Mouse (Mus musculus): ENCODE measurements around the gene 1700029I15Rik. TPM values are rescaled to one million over a fixed set of nuclear protein-coding genes. Genes with fewer than 3 reads are reported as not detected.

1700029I15Rik gene
- polyA plus RNA-seq (2012) = 0.95 and 1.1 TPM in 2 replicates

GRCm38 (mm10) chr2:92381901-92382588 is at the start of gene 1700029I15Rik:
Gene 1700029I15Rik, plus strand, starts transcription at chr2:92382538.
- no peak for TF ChIP-seq GATA1 (IDR thresholded peaks at IDR 0.05; ENCODE audit: low read length)

DNA sequence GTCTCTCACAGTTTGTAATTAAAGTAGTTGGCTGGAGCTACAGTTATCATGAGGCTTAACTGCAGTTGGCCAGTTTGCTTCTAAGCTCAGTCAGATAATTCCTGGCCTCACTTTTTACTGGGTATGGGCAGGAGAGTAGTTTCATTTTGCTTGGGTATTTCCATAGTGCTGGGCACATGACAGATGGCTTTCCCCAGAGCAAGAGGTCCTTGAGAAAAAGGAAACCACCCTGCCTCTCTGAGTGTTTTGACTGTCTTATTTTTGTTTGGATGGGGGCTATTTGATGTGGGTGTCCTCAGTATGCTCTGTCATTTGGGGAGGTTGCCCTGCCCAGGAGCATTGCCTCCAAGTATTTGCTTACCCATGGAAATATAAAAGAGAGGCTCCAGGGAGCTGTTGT is 39.9 kb upstream of the 1700029I15Rik start:
- no peak for TF ChIP-seq GATA1 (IDR thresholded peaks at IDR 0.05; ENCODE audit: low read length)

DNA sequence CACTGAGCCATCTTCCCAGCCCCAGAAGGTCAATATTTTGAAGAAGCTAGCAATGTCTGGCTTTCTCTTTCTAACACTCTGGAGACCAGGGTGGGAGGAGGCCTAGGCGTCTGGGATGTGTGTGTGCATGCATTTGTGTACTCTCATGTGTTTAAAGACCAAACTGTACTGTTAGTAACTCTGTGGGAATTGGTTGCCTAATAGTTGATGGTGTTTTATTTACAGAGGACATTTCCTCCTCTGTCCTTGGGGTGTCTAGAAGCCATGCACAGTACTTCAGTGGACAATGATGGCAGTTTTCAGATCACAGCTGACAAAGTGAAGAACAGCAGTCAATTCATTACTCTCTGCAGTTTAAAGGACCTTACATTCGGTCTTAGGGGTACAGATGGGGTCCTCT is 35.1 kb upstream of the 1700029I15Rik start:
- no peak for TF ChIP-seq GATA1 (IDR thresholded peaks at IDR 0.05; ENCODE audit: low read length)

GRCm38 (mm10) chr2:92349589-92350425 is 32.5 kb upstream of the 1700029I15Rik start:
- no peak for TF ChIP-seq GATA1 (IDR thresholded peaks at IDR 0.05; ENCODE audit: low read length)

GRCm38 (mm10) chr2:92350686-92351085 is 31.7 kb upstream of the 1700029I15Rik start:
- no peak for TF ChIP-seq GATA1 (IDR thresholded peaks at IDR 0.05; ENCODE audit: low read length)

DNA sequence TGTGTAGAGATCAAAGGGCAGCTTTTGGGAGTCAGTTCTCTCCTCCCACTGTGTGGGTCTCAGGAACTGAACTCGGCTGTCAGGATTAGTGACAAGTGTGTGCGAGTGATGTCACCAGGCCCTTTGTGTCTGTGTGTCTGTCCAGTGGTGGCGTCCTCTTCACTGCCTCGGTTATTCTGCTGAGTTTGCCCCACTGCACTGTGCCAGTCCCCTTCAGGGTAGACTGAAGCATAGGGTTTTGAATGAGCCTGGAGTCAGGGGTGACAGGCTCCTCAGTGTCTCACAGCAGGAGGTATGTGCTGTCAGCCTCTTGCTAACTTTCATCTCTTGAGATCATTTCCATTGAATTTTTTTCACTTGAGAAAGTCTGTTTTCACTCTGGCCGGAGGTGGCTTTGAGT is 28.9 kb upstream of the 1700029I15Rik start:
- TF ChIP-seq GATA1 (IDR thresholded peaks at IDR 0.05; ENCODE audit: low read length) = no peak

GRCm38 (mm10) chr2:92354224-92354623 is 28.1 kb upstream of the 1700029I15Rik start:
- TF ChIP-seq GATA1 (IDR thresholded peaks at IDR 0.05; ENCODE audit: low read length) = no peak

- TF ChIP-seq GATA1 (IDR thresholded peaks at IDR 0.05; ENCODE audit: low read length) = no peak
Observed at GRCm38 (mm10) chr2:92359301-92359700, 23.0 kb upstream of the 1700029I15Rik start.

DNA sequence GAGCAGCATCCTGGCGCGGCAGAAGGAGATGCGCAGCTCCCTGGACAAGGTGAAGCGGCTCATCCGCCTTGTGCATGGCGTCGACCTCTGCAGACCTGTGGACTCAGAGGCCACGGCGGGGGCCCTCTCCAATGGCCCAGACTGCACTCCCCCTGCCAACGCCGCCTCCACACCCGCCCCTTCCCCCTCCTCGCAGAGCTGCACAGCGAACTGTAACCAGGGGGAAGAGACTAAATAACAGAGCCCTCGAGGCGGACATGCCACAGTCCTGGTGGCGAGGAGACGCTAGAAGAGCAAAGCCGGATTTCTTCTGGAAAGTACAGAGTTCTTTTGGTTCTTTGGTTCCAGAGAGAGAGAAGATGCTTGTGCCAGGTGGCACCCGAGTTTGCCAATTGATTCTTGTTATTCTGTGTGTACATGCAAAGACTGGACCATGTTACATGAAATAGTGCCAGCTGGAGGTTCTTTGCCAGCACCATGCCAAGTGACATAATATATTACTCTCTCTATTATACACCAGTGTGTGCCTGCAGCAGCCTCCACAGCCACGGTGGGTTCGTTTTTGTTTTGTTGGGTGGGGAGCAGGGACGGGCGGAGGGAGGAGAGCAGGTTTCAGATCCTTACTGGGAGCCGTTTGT is 22.0 kb upstream of the 1700029I15Rik start:
- TF ChIP-seq GATA1 (IDR thresholded peaks at IDR 0.05; ENCODE audit: low read length) = no peak

DNA sequence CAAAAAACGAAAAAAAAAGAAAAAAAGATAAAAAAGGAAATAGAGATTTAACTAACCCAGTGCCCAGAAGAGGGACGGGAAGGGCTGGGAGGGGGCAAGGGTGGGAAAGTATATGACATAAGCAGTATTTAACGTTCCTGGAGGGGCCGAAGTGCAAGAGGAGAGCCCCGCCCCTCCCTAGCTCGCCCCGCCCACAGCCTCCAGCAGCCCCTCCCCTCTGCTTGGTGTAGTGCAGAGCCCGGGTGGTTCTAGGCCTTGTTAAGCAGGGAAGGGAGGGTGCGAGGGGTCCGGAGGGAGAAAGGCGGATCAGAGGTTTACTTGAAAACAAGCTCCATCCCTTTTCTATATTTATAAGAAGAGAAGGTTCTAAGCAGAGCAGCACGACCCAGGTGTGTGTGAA is 21.4 kb upstream of the 1700029I15Rik start:
- TF ChIP-seq GATA1 (IDR thresholded peaks at IDR 0.05; ENCODE audit: low read length) = no peak

DNA sequence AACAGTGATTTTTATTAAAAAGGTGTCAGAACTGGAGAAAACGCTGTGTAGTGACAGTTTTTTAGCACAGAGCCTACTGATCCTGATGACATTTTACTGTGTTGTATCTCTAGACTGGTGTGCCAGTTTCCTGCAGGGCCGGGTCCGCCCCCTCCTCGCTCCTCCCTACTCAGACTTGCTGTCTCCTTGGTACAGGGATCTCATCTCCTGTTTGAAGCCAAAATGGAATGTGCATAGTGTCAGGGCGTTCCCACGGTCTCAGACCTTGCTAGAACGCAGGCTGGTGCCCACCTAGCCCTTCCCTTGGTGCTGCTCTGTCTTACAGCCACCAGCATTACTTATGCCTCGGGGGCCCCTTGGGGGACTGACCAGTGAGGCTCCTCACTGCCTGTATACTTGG is 20.5 kb upstream of the 1700029I15Rik start:
- no peak for TF ChIP-seq GATA1 (IDR thresholded peaks at IDR 0.05; ENCODE audit: low read length)

- TF ChIP-seq GATA1 (IDR thresholded peaks at IDR 0.05; ENCODE audit: low read length) = no peak
Observed at GRCm38 (mm10) chr2:92362571-92363228, 19.6 kb upstream of the 1700029I15Rik start.

DNA sequence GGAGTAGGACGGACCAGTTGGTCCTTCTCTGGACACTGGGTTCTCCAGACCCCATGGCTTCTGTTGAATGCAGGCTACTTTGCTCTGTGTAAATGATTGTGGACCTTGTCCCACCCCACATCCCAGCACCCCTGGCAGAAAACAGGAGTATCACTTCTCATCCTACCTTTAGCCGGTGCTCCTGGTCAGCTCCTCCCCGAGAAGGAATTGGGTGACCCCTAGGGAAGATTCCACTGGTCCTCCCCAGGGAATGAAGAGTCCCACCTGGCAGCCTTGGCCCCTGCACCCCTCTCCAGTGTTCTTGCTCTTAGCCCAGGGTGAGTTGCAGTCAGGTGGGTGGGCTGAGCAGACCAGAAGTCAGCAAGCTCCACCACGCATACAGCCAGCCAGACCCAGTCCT is 18.3 kb upstream of the 1700029I15Rik start:
- TF ChIP-seq GATA1 (IDR thresholded peaks at IDR 0.05; ENCODE audit: low read length) = no peak

DNA sequence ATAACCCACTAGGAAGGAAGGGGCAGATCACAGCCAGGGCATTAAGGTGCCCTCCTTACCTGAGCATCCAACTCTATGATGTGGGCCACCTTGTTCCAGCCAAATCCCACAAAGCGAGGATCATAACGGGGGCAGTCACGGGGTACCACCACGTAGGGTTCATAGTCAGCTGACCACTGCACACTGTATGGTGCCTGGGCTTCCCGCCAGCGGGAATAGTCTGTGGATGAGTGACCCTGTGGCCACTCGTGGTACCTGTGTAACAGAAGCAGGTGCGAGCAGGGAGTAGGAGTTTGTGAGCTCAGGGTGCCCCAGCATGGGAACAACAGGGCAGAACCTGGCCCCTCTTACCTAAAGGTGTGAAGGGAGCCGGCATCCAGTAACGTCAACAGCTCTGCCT is 16.8 kb upstream of the 1700029I15Rik start:
- no peak for TF ChIP-seq GATA1 (IDR thresholded peaks at IDR 0.05; ENCODE audit: low read length)

DNA sequence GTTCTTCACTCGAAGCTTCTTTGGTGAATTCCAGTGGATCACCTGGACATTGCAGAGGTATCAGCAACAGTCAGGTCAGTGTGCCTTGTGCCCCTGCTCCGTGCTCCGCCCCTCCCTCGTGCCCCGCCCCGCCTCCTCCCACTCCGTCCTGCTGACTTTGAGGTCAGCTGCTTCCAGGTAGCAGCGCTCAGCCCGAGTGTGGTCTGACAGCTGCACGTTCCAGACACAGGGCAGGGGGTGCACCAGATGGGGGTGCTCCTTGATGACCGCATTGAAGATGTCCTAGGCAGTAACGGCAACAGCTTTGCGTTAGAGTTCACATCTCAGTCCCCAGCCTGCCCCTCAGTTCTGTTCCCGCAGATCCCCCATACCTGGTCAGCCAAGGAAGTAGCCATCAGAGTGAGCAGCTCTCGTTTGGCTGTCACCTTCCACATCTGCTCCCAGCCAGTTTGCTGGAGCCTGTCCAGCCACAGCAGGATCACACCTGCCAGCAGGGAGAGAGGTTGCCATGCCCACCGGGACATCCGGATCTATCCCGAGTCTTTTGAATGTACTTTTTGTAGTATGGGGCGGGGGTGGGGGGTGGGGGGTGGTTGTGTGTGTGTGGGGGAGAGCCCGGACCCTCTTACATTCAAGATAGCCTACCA is 14.8 kb upstream of the 1700029I15Rik start:
- no peak for TF ChIP-seq GATA1 (IDR thresholded peaks at IDR 0.05; ENCODE audit: low read length)
